Mouse (Mus musculus) adrenal gland, postnatal 10 days (tissue): ENCODE results near the gene Tyw5. TPM values are rescaled to one million over a fixed set of nuclear protein-coding genes. Genes with fewer than 3 reads are reported as not detected.

Experiments
- DNase-seq: peaks from one replicate; pipeline ENCODE4 v3.0.0; 2021; ENCODE audit warnings: mixed read lengths
- total RNA-seq, 2 experiments: library from RNA; stranded (reverse); gene quantifications; 2 replicates each; pipeline ENCODE4 v1.2.3; 2021

The Tyw5 gene
- total RNA-seq, 2 experiments from 2014 or later, result 15.2 to 20.4 TPM

DNA sequence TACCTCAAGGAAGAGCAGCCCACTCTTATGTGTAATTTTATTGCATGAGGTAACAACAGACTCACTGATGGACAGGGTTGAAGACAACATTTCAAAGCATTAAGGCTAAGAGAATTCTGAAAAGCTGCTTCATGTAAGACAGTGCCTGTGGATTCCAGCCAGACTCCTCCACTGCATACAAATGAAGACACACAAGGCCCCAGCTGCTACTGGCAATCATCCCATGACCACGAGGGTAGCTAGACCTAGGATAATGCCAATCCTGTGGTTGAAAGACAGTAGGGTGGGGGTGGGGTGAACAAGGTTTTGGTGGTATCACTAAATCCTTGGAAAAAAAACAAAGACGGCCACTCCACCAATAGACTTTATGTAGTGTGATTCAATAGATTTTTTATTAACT, 19.0 kb downstream of the Tyw5 start:
- DNase-seq, result no peak

DNA sequence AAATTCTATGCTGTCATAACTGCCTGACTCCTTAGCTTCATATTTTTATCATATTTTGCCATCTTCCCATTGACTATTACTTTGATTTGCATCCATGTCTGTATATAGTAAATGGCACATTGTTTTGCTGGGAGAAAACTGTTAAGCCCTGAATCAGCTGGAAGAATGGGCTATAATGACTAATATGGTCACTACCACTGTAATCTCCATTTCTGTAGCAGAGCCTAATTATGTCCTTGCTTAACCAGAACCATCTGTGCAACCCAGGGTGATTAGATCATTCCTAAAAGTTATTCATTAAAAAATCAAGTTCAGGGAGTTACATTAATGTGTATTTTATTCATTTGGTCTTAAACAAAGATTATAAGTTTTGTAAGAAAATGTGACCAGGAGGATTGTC, 20.4 kb downstream of the Tyw5 start:
- DNase-seq, result no peak

DNA sequence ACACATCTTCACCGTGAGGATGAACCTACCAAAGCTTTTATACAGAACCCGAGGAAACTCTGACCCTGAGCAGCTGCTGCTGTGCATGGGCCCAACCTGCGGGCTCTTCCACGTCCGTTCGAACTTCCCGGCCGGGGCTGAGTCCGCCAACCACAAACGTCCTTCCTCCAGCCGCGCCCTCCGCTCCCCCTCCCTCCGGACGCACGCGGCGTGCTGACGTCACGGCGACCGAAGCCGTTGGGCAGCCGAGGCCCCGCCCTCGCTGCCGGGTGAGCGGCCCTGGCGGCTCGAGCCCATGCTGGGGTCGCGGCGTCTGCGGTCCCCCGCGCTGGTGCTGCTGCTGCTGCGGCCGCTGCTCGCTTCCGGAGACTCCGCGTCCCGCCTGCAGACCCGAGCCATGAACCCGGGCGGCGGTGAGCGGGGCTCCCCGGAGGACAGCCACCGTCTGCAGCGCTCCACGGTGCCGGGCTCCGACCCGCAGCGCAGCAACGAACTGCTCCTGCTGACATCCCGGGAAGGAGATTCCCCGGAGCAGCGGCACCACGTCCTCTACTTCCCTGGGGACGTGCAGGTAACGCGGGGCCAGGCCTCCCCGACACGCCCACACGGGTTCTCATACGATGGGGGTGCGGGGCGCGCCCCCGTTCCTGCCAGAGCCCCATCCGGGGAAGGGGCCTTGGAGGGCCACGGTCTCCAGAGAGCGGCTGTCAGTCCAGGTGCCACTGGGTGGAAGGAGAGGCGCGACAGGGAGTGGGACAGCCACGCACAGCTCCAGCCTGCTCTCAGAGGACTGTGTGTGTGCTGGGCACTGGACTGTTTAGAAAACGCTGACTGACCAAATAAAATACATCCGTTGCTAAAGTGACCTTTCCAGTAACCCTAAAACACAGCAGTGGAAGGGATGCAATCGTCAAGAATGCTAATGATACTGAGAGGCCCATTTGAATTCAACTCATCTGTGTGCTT, 29.2 kb downstream of the Tyw5 start, which contains the start of gene 1700066M21Rik:
Gene 1700066M21Rik, plus strand, starts transcription at position 245 of the 966 bp plus-strand sequence.
- peak; percentile 97 for DNase-seq

GRCm38 (mm10) chr1:57376806-57377205, 30.1 kb downstream of the Tyw5 start:
- DNase-seq, result no peak

DNA sequence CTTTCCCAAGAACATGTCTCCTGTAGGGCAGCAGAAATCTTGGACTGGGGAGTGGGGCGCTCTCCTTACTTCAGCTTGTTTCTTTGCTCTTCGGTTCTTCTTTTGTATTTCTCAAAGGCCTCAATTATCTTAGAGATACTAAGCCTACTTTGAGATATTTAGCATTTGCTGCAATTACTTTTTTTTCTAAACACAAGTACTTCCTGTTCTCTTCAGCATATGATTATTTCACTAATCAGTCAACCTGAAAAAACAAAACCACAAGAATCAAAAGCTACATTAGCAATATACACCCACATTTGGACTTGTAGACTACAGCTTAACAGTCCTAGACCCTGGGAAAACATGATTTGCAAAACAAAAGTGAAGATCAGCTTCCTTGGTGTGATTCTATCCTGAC, 31.6 kb downstream of the Tyw5 start:
- DNase-seq, result no peak

DNA sequence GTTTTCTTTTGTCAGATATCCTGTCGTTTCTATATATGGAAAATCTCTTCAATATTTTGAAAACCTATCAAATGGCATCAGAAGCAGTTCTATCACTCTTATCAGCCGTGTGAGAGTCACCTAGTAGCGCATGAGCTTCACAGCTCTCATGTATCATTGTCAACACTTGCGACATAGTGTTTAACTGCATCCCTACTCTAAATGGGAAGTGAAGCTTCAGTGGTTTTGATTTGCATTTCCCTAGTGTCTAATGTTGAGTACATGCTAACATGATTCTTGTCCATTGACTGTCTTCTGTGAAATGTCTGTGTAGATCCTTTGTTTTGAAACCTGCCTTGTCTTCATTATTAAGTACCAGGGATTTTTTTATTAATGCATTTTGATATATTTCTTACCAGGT, 36.5 kb downstream of the Tyw5 start:
- DNase-seq, result no peak

DNA sequence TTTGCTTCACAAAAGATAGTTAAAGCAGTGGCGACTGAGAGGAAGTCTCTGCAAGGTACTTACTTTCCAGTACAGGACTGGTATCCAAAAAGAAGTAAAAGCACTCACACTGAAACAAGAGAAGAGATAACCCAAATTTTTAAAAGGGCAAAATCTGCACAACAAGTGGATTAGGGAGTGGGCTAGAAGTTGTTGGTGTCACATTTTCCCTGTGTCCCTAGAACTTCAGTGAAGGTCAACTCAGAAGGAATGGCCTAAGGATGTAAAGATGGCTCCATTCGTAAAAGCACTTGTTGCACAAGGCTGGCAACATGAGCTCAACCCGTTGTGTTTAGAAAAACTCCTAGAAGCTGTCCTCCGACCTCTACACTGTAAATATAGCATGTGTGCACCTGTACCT, 37.8 kb downstream of the Tyw5 start:
- DNase-seq, result no peak

DNA sequence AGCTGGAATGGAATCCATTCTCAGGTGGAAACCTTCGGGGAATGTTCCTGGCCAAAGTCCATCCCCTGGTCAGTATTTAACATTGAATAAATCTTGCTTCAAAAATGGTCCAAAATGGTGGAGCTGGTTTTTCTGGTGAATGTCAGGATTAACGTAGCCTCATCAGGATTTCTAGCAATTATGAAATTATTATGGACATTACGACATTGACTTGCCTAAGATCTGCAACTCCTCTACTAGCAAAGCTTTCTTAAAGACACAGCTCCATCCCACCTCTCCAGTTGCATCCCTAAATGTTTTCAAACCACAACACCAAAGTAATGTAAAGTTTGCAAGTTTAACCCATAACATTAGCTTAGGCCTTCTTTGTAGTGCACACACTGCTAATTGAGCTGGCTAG, 39.5 kb downstream of the Tyw5 start:
- DNase-seq, result no peak

DNA sequence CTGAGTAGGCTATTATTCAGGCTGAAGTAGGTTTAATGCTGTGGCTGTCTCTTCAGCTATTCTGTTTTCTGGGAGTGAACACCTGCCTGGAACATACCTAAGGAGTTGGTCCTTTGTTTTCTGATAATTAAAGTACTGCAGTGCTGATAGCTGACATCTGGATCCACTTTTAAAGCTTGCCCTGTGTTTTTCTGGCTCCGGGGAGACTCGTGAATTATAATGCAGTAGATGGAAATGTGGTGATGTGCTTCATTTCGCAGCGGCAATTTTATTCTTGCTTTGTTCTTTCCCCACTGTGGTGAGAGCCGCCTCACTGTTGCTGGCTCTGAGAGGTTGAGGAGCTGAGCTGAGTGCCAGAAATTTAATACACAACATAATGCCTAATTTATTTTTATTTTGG, 48.4 kb downstream of the Tyw5 start:
- no peak for DNase-seq

GRCm38 (mm10) chr1:57351941-57352340, 55.0 kb downstream of the Tyw5 start:
- DNase-seq, result no peak

- DNase-seq, result no peak
Measured at GRCm38 (mm10) chr1:57347487-57347886, 59.4 kb downstream of the Tyw5 start.

- no peak for DNase-seq
Measured at GRCm38 (mm10) chr1:57341197-57341596, 65.7 kb downstream of the Tyw5 start.

DNA sequence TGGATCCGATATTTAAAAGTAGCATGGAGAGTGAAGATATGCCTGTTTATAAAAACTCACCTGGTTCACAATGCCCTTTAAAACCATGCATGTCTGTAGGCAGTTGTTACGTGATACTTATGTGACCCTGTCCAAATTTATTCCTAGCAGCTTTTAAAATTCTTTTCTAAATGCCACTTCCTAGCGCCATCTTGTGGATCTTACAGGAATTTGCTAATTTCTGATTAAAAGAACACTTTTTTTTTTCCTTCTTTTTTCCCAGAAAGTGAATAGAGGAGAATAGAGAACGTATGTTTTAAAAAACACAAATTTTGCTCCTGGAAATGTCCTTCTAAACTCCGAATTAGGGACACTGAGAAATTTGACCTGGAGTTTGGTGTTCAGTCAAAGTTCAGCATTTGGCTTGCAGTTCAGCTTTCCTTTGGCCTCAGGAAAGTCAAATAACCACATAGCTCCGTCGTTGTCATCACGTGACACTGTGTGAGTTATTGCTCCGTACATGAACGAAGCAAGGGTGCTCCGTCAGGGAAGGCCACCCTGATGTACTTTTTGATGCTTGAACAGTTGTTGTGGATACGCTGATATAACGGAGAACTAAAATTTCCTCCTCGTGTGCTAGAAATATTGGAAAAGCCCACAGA, 67.6 kb downstream of the Tyw5 start:
- DNase-seq, result no peak

Other genes with a start within 250 kb of the Tyw5 start
- gene 1700066M21Rik, start 29.5 kb downstream of the Tyw5 start, total RNA-seq, result 1 to 10 TPM; 5.6 to 7.1 TPM
- gene Maip1, start 773 bp downstream of the Tyw5 start, total RNA-seq, result 10 to 100 TPM; 13.8 to 14.9 TPM